Comparison of ENCODE assay signal across 23 mouse cellular contexts in genomic region chr5:10041635-10042034, GRCm38 (mm10).
DNase-seq lines count a peak whose midpoint lies in the region; ATAC-seq and TF ChIP-seq lines count a peak whose summit lies in the region.
"Had no signal": no experiment of that assay in that cellular context is flagged by ENCODE, and none has a peak within 500 bp of the region (broad histone marks: within the 10 kb centered on the region; RNA-seq: fewer than 3 reads in every experiment).

No protein-coding gene starts in this region.

- H3K4me3 ChIP-seq in liver, adult 2 months (ENCODE audit: insufficient read depth, low read depth, low read length): no peak overlapping the region
- H3K4me3 ChIP-seq in neural tube, embryonic 15.5 days (replicated peaks): no peak overlapping the region
- H3K4me3 ChIP-seq in hindbrain, embryonic 12.5 days: no peak overlapping the region
- H3K4me3 ChIP-seq: embryonic facial prominence, embryonic 10.5 days; embryonic facial prominence, embryonic 12.5 days; forebrain, embryonic 13.5 days; forebrain, embryonic 15.5 days had no signal

- CTCF ChIA-PET in Patski (lab: Charles Lee): no interaction called here

- DNase-seq in liver, adult 2 months (ENCODE audit: extremely low read depth, low read depth, low spot score): peak; percentile 32
- no peak for DNase-seq in liver
- peak; percentile 4 for DNase-seq in Patski (ENCODE audit: low read depth, low spot score)
- DNase-seq: adrenal gland, adult 8-10 months; adrenal gland, postnatal 14 days; adrenal gland, postnatal 36 days; B cell, adult 2 months; cerebellum, adult 11-12 months; cerebellum, adult 2 months; cerebellum, adult 9-10 months; cerebellum, postnatal 10 days; cerebellum, postnatal 25 days; forebrain, postnatal 0 days had no signal

- no peaks in the 10 kb centered on the region for H3K79me2 ChIP-seq in liver, adult 2 months (ENCODE audit: control insufficient read depth, insufficient read depth, low read length)

- WGBS in liver, adult 2 months: 49% methylated on average over 3 of the region's 3 CpGs
- 40% methylated on average over 3 of the region's 3 CpGs for WGBS in neural tube, embryonic 15.5 days
- WGBS in hindbrain, embryonic 12.5 days: 83% methylated on average over 3 of the region's 3 CpGs

- POLR2A ChIA-PET in Patski (lab: Charles Lee): no interaction called here

- no peak for TF ChIP-seq CTCF in liver, adult 2 months (IDR thresholded peaks at IDR 0.05; ENCODE audit: low read depth, low read length)
- TF ChIP-seq CTCF in Patski (IDR thresholded peaks at IDR 0.05): no peak

- H3K9me3 ChIP-seq in neural tube, embryonic 15.5 days (replicated peaks): no peaks in the 10 kb centered on the region
- H3K9me3 ChIP-seq in hindbrain, embryonic 12.5 days (replicated peaks): no peaks in the 10 kb centered on the region
- H3K9me3 ChIP-seq: embryonic facial prominence, embryonic 10.5 days; embryonic facial prominence, embryonic 12.5 days; forebrain, embryonic 13.5 days; forebrain, embryonic 15.5 days; G1E had no signal

- in situ Hi-C loops in Patski (cut with MboI; ENCODE audit: low pct_unique_long_range_greater_than_20kb): no loop called here

- no peak overlapping the region for H3K9ac ChIP-seq in liver, adult 2 months (ENCODE audit: low read depth, low read length)
- H3K9ac ChIP-seq in neural tube, embryonic 15.5 days (replicated peaks): no peak overlapping the region
- H3K9ac ChIP-seq in hindbrain, embryonic 12.5 days: no peak overlapping the region
- H3K9ac ChIP-seq: embryonic facial prominence, embryonic 12.5 days; forebrain, embryonic 13.5 days; forebrain, embryonic 15.5 days; forebrain, postnatal 0 days had no signal

- H3K4me1 ChIP-seq in liver, adult 2 months (ENCODE audit: control insufficient read depth, insufficient read depth, low read length): no peaks in the 10 kb centered on the region
- H3K4me1 ChIP-seq in neural tube, embryonic 15.5 days: no peaks in the 10 kb centered on the region
- H3K4me1 ChIP-seq in hindbrain, embryonic 12.5 days: no peaks in the 10 kb centered on the region
- H3K4me1 ChIP-seq: embryonic facial prominence, embryonic 10.5 days; embryonic facial prominence, embryonic 12.5 days; forebrain, embryonic 13.5 days; forebrain, embryonic 15.5 days had no signal

- H3K27me3 ChIP-seq in liver, adult 2 months (ENCODE audit: control insufficient read depth, insufficient read depth, low read length): no peaks in the 10 kb centered on the region
- no peaks in the 10 kb centered on the region for H3K27me3 ChIP-seq in Patski
- H3K27me3 ChIP-seq in neural tube, embryonic 15.5 days (replicated peaks): no peaks in the 10 kb centered on the region
- H3K27me3 ChIP-seq in hindbrain, embryonic 12.5 days: no peaks in the 10 kb centered on the region
- H3K27me3 ChIP-seq: CH12.LX; embryonic facial prominence, embryonic 12.5 days; forebrain, embryonic 13.5 days; forebrain, embryonic 15.5 days had no signal

- no peak for TF ChIP-seq POLR2A in liver, adult 2 months (IDR thresholded peaks at IDR 0.05; ENCODE audit: extremely low read depth, insufficient read depth, low read length)

- no peaks in the 10 kb centered on the region for H3K36me3 ChIP-seq in liver, adult 2 months (ENCODE audit: control insufficient read depth, insufficient read depth, low read length)
- H3K36me3 ChIP-seq in neural tube, embryonic 15.5 days: no peaks in the 10 kb centered on the region
- no peaks in the 10 kb centered on the region for H3K36me3 ChIP-seq in hindbrain, embryonic 12.5 days
- H3K36me3 ChIP-seq: embryonic facial prominence, embryonic 10.5 days; embryonic facial prominence, embryonic 12.5 days; forebrain, embryonic 15.5 days; G1E had no signal

- no peak overlapping the region for H3K4me2 ChIP-seq in neural tube, embryonic 15.5 days
- no peak overlapping the region for H3K4me2 ChIP-seq in hindbrain, embryonic 12.5 days (replicated peaks)
- H3K4me2 ChIP-seq: embryonic facial prominence, embryonic 12.5 days; forebrain, embryonic 13.5 days; forebrain, embryonic 15.5 days had no signal

- H3K27ac ChIP-seq in liver, adult 2 months (replicated peaks; ENCODE audit: insufficient read depth, low read depth, low read length): no peak overlapping the region
- no peak overlapping the region for H3K27ac ChIP-seq in neural tube, embryonic 15.5 days (replicated peaks)
- no peak overlapping the region for H3K27ac ChIP-seq in hindbrain, embryonic 12.5 days
- H3K27ac ChIP-seq: embryonic facial prominence, embryonic 10.5 days; embryonic facial prominence, embryonic 12.5 days; forebrain, embryonic 13.5 days; forebrain, embryonic 15.5 days had no signal

- ATAC-seq in Patski: peak; percentile 60
- peak; percentile 38; the same call in 1 of the 2 replicates for ATAC-seq in neural tube, embryonic 15.5 days (ENCODE audit: low FRiP score)
- ATAC-seq in hindbrain, embryonic 12.5 days (ENCODE audit: low FRiP score): no peak
- ATAC-seq: activated CD4-positive, CD25-positive, alpha-beta regulatory T cell, adult 4 months; CD4-positive, CD25-positive, alpha-beta regulatory T cell, adult 4 months; forebrain, embryonic 13.5 days; forebrain, embryonic 15.5 days; forebrain, postnatal 0 days had no signal
